Mouse (Mus musculus) urinary bladder, postnatal 4 days (tissue): ENCODE measurements around the gene Gm45021.

ENCODE experiments used
- DNase-seq, 2 experiments: peaks; one replicate each; pipeline ENCODE4 v3.0.0; 2021 to 2022; ENCODE audit warnings: low spot score in 2 of 2

The Gm45021 gene

GRCm38 (mm10) chr6:48589194-48589750 lies at the start of gene Gm45021:
TSS of gene Gm45021 (plus strand) at chr6:48589610.
- no peak for DNase-seq

- no peak for DNase-seq
Observed at GRCm38 (mm10) chr6:48539860-48540259, 49.5 kb upstream of the Gm45021 start.

- no peak for DNase-seq
Observed at GRCm38 (mm10) chr6:48540721-48541120, 48.7 kb upstream of the Gm45021 start.

- no peak for DNase-seq
Observed at GRCm38 (mm10) chr6:48541560-48542450, 47.6 kb upstream of the Gm45021 start.

- no peak for DNase-seq
Observed at GRCm38 (mm10) chr6:48542631-48543030, 46.8 kb upstream of the Gm45021 start.

- DNase-seq = no peak
Observed at GRCm38 (mm10) chr6:48545251-48545650, 44.2 kb upstream of the Gm45021 start.

- DNase-seq = no peak
Observed at GRCm38 (mm10) chr6:48546271-48546670, 43.1 kb upstream of the Gm45021 start.

- DNase-seq = no peak
Observed at GRCm38 (mm10) chr6:48546858-48547257, 42.6 kb upstream of the Gm45021 start.

- DNase-seq = no peak
Observed at GRCm38 (mm10) chr6:48548314-48548713, 41.1 kb upstream of the Gm45021 start.

- no peak for DNase-seq
Observed at GRCm38 (mm10) chr6:48552918-48553317, 36.5 kb upstream of the Gm45021 start.

GRCm38 (mm10) chr6:48553819-48554218 lies 35.6 kb upstream of the Gm45021 start:
- no peak for DNase-seq

- peak; percentile 96 to 99 for DNase-seq
Observed at GRCm38 (mm10) chr6:48554280-48555103, 34.9 kb upstream of the Gm45021 start, which contains the start of gene Lrrc61. TSS of gene Lrrc61 (plus strand) at chr6:48554796.

GRCm38 (mm10) chr6:48555104-48555890 lies 34.1 kb upstream of the Gm45021 start:
- DNase-seq = no peak

GRCm38 (mm10) chr6:48555956-48556355 lies 33.5 kb upstream of the Gm45021 start:
- DNase-seq = no peak

GRCm38 (mm10) chr6:48565693-48566310 lies 23.6 kb upstream of the Gm45021 start:
- no peak for DNase-seq

- peak; percentile 56 to 74 for DNase-seq
Observed at GRCm38 (mm10) chr6:48566312-48566711, 23.1 kb upstream of the Gm45021 start.

GRCm38 (mm10) chr6:48568036-48568984 lies 21.1 kb upstream of the Gm45021 start:
- peak; percentile 60 to 61 for DNase-seq

- DNase-seq = no peak
Observed at GRCm38 (mm10) chr6:48569065-48569807, 20.2 kb upstream of the Gm45021 start.

- no peak for DNase-seq
Observed at GRCm38 (mm10) chr6:48572014-48572413, 17.4 kb upstream of the Gm45021 start.
